Mouse (Mus musculus) ES-Bruce4 (cell line): ENCODE results near the gene Pfpl.

Experiments
- CTCF ChIP-seq: IDR thresholded peaks from one replicate; pipeline ENCODE4 v1.8.1; 2011; ENCODE audit warnings: low read depth, low read length
- EP300 ChIP-seq: IDR thresholded peaks from 2 replicates; pipeline ENCODE4 v1.6.1; 2011; ENCODE audit warnings: low read depth, low read length; ENCODE audit not compliant: insufficient read depth
- POLR2A ChIP-seq: IDR thresholded peaks from one replicate; pipeline ENCODE4 v1.8.1; 2011; ENCODE audit warnings: low read length; ENCODE audit not compliant: insufficient read depth

- no peak for TF ChIP-seq POLR2A
- TF ChIP-seq CTCF, result no peak
- no peak for TF ChIP-seq EP300
These were observed 29.8 kb downstream of the Pfpl start for GRCm38 (mm10) chr19:12457401-12458066.
